Mouse (Mus musculus) retina, adult 2 months (tissue): ENCODE data around the gene Slc16a3.
A peak's percentile ranks its signal among the peaks of the same experiment; 100 is the strongest.

ENCODE experiments used
- DNase-seq: peaks from one replicate; pipeline ENCODE4 v3.0.0-alpha.2; 2012; ENCODE audit warnings: low read depth, low spot score

Gene Slc16a3

GRCm38 (mm10) chr11:120948328-120948727 is at the start of gene Slc16a3:
TSS of gene Slc16a3 (plus strand) at chr11:120948480.
- no peak for DNase-seq

GRCm38 (mm10) chr11:120900276-120901244 is 47.7 kb upstream of the Slc16a3 start:
- no peak for DNase-seq

- no peak for DNase-seq
These were observed 46.4 kb upstream of the Slc16a3 start for GRCm38 (mm10) chr11:120901729-120902486.

GRCm38 (mm10) chr11:120902487-120903142 is 45.7 kb upstream of the Slc16a3 start:
- no peak for DNase-seq

GRCm38 (mm10) chr11:120903159-120903850 is 45.0 kb upstream of the Slc16a3 start:
- DNase-seq = no peak

- DNase-seq = no peak
These were observed 43.7 kb upstream of the Slc16a3 start for GRCm38 (mm10) chr11:120904561-120904960.

- DNase-seq = peak; percentile 45
These were observed 42.8 kb upstream of the Slc16a3 start for GRCm38 (mm10) chr11:120905430-120905873.

- no peak for DNase-seq
These were observed 34.5 kb upstream of the Slc16a3 start for GRCm38 (mm10) chr11:120913796-120914195.

GRCm38 (mm10) chr11:120916477-120916876 is 31.8 kb upstream of the Slc16a3 start:
- no peak for DNase-seq

- DNase-seq = no peak
These were observed 30.5 kb upstream of the Slc16a3 start for GRCm38 (mm10) chr11:120917756-120918155.

- no peak for DNase-seq
These were observed 25.8 kb upstream of the Slc16a3 start for GRCm38 (mm10) chr11:120922528-120922927.

- no peak for DNase-seq
These were observed 19.8 kb upstream of the Slc16a3 start for GRCm38 (mm10) chr11:120928468-120928867.

- no peak for DNase-seq
These were observed 16.8 kb upstream of the Slc16a3 start for GRCm38 (mm10) chr11:120931479-120931878.

GRCm38 (mm10) chr11:120932564-120933398 is 15.5 kb upstream of the Slc16a3 start, which contains the start of gene Ccdc57:
TSS of gene Ccdc57 (minus strand) at chr11:120932872.
- peak; percentile 79 for DNase-seq

- no peak for DNase-seq
These were observed 10.3 kb upstream of the Slc16a3 start for GRCm38 (mm10) chr11:120937976-120938375.

- no peak for DNase-seq
These were observed 9.5 kb upstream of the Slc16a3 start for GRCm38 (mm10) chr11:120938795-120939194.

- no peak for DNase-seq
These were observed 8.5 kb upstream of the Slc16a3 start for GRCm38 (mm10) chr11:120939712-120940341.

- no peak for DNase-seq
These were observed 7.3 kb upstream of the Slc16a3 start for GRCm38 (mm10) chr11:120940959-120941358.

- DNase-seq = no peak
These were observed 3.0 kb upstream of the Slc16a3 start for GRCm38 (mm10) chr11:120945266-120945665.

- no peak for DNase-seq
These were observed 2.4 kb upstream of the Slc16a3 start for GRCm38 (mm10) chr11:120945926-120946325.
